Mouse (Mus musculus) forebrain, embryonic 11.5 days (tissue): ENCODE results near the gene Map2. TPM values are rescaled to one million over a fixed set of nuclear protein-coding genes. Genes with fewer than 3 reads are reported as not detected.
A peak's percentile ranks its signal among the peaks of the same experiment; 100 is the strongest.

Experiments
- ATAC-seq: fragments of 200-750 bp; cut with Nextera tagmentation; replicated peaks from 2 replicates; pipeline ENCODE4 v1.8.0; 2017; ENCODE audit warnings: moderate TSS enrichment; ENCODE audit not compliant: low FRiP score
- DNase-seq: peaks from one replicate; pipeline ENCODE4 v3.0.0-alpha.2; 2017; ENCODE audit warnings: low spot score
- H3K27ac ChIP-seq: fragments of 300-500 bp; sonication (generic); 2 replicates; pipeline ENCODE4 v1.5.1; 2014; ENCODE audit warnings: low read depth, low read length
- H3K27me3 ChIP-seq: fragments of 300-500 bp; sonication (generic); 2 replicates; pipeline ENCODE4 v1.6.1; 2014; ENCODE audit warnings: mild to moderate bottlenecking, low read length, mixed read lengths; ENCODE audit not compliant: control insufficient read depth, insufficient read depth
- H3K36me3 ChIP-seq: fragments of 300-500 bp; sonication (generic); 2 replicates; pipeline ENCODE4 v1.6.1; 2014; ENCODE audit warnings: mild to moderate bottlenecking, low read length, moderate library complexity, mixed read lengths; ENCODE audit not compliant: control insufficient read depth, insufficient read depth
- H3K4me1 ChIP-seq: fragments of 300-500 bp; sonication (generic); replicated peaks from 2 replicates; pipeline ENCODE4 v1.6.1; 2014; ENCODE audit warnings: low read length, mixed read lengths; ENCODE audit not compliant: control insufficient read depth, insufficient read depth
- H3K4me2 ChIP-seq: fragments of 300-500 bp; sonication (generic); 2 replicates; pipeline ENCODE4 v1.6.1; 2014; ENCODE audit warnings: low read depth, mild to moderate bottlenecking, low read length, moderate library complexity, mixed read lengths; ENCODE audit not compliant: severe bottlenecking
- H3K4me3 ChIP-seq: fragments of 300-500 bp; sonication (generic); 2 replicates; pipeline ENCODE4 v1.5.1; 2014; ENCODE audit warnings: low read depth, low read length
- H3K9ac ChIP-seq: fragments of 300-500 bp; sonication (generic); 2 replicates; pipeline ENCODE4 v1.6.1; 2014; ENCODE audit warnings: low read length
- H3K9me3 ChIP-seq: fragments of 300-500 bp; sonication (generic); 2 replicates; pipeline ENCODE4 v1.6.1; 2016; ENCODE audit warnings: low read length, mixed read lengths; ENCODE audit not compliant: control insufficient read depth
- WGBS: fragments of 180-500 bp; shearing (Covaris S2); extraction: QIAGEN DNeasy Blood & Tissue Kit; methylation state at CpG from one replicate; pipeline ENCODE4 v1.1.7; 2014; 5-methylcytosine and 5-hydroxymethylcytosine counted together
- polyA plus RNA-seq: library from polyadenylated mRNA; unstranded; fragments of >200 nt; fragmentation: Nextera tagmentation; extraction: Ambion mirVana; gene quantifications from 2 replicates; pipeline ENCODE4 v1.2.1, GENCODE M21; 2014

Gene Map2
- polyA plus RNA-seq, 1 experiment from 2014 or later = 177 TPM

- no peak overlapping the region for H3K4me3 ChIP-seq
- no peak overlapping the region for H3K4me2 ChIP-seq
- no peak overlapping the region for H3K27ac ChIP-seq
- H3K9ac ChIP-seq = no peak overlapping the region
- H3K27me3 ChIP-seq = no peaks in the 10 kb centered on the region
- H3K36me3 ChIP-seq = no peaks in the 10 kb centered on the region
- DNase-seq = no peak
- H3K4me1 ChIP-seq = no peaks in the 10 kb centered on the region
- peak; percentile 46; the same call in 1 of the 2 replicates for ATAC-seq
- H3K9me3 ChIP-seq = no peaks in the 10 kb centered on the region
- 56% methylated on average over 3 of the region's 3 CpGs for WGBS
These were observed 88.1 kb downstream of the Map2 start for GRCm38 (mm10) chr1:66263220-66263619.

DNA sequence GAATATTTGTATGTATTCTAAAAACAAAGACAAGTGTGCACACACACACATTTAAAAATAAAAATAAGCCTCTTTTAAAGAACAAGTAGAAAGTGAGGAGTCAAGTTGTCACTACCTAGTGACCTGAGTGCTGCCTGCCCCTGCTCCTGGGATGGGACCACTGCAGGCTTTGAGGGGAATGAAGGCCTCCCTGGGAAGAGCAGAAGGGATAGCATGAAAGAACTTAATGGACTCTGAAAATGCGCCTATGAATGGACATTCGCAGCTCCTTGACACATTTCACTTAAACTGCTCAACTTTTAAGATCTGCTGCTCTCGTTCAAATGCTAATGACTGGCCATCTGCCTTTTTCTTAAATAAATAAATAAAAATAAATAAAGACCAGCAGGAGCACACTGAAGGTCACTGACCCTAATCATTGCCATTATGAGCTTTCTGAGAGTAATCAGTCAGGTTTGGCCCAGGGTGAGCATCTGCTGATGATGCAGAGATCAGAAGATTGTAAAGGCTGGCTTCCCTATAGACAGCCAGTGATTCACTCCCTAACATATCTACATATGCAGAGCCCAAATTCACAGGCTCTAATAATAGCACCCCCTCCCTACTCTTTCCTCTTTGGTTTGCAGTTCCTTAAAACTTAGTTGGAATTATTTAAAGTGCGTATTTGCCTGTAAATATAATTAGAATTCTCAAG is 91.3 kb downstream of the Map2 start:
- Histone ChIP-seq H3K4me3 (no peak overlapping the region), H3K27ac (no peak overlapping the region), H3K9ac (no peak overlapping the region), H3K4me2 (no peak overlapping the region), H3K27me3 (no peaks in the 10 kb centered on the region), H3K36me3 (no peaks in the 10 kb centered on the region), H3K9me3 (no peaks in the 10 kb centered on the region), H3K4me1 (no peaks in the 10 kb centered on the region)
- 0 out of 2 replicates have a peak, but pooled peaks have one; percentile 21 for ATAC-seq
- no peak for DNase-seq
- WGBS = 50% methylated on average over 4 of the region's 4 CpGs

GRCm38 (mm10) chr1:66277663-66278062 is 102.6 kb downstream of the Map2 start:
- Histone ChIP-seq H3K9ac (no peak overlapping the region), H3K9me3 (no peaks in the 10 kb centered on the region), H3K4me3 (no peak overlapping the region), H3K4me2 (no peak overlapping the region), H3K36me3 (no peaks in the 10 kb centered on the region), H3K4me1 (no peaks in the 10 kb centered on the region), H3K27me3 (no peaks in the 10 kb centered on the region), H3K27ac (no peak overlapping the region)
- 91% methylated on average over 5 of the region's 5 CpGs for WGBS
- DNase-seq (no peak), ATAC-seq (no peak)

- Histone ChIP-seq H3K4me2 (no peak overlapping the region), H3K27ac (no peak overlapping the region), H3K27me3 (no peaks in the 10 kb centered on the region), H3K36me3 (no peaks in the 10 kb centered on the region), H3K9ac (no peak overlapping the region), H3K4me1 (no peaks in the 10 kb centered on the region), H3K4me3 (no peak overlapping the region), H3K9me3 (no peaks in the 10 kb centered on the region)
- DNase-seq (no peak), ATAC-seq (no peak)
- 88% methylated on average over 4 of the region's 4 CpGs for WGBS
These were observed 104.3 kb downstream of the Map2 start for GRCm38 (mm10) chr1:66279222-66280009.

DNA sequence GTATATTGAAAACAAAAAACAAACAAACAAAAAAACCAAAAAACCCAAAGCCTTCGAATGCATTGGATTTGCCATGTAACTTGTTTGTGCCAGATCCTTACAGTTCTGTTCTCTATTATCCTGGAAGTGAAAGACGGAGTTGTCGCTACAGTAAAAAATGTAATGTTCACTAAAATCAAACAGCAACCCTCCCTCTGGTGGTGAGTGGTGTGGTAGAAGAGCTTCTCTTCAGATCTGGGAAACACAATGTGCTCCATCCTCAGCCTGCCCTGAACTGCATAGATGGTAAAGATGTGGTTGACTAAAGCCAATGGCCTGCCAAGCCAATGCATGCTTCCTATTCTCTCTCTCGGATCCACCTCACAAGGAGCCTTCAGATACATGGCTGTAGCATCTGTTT is 105.1 kb downstream of the Map2 start:
- Histone ChIP-seq H3K27me3 (no peaks in the 10 kb centered on the region), H3K4me2 (no peak overlapping the region), H3K4me3 (no peak overlapping the region), H3K9ac (no peak overlapping the region), H3K9me3 (no peaks in the 10 kb centered on the region), H3K36me3 (no peaks in the 10 kb centered on the region), H3K27ac (no peak overlapping the region), H3K4me1 (no peaks in the 10 kb centered on the region)
- ATAC-seq = no peak
- 98% methylated on average over 4 of the region's 4 CpGs for WGBS
- DNase-seq = no peak

DNA sequence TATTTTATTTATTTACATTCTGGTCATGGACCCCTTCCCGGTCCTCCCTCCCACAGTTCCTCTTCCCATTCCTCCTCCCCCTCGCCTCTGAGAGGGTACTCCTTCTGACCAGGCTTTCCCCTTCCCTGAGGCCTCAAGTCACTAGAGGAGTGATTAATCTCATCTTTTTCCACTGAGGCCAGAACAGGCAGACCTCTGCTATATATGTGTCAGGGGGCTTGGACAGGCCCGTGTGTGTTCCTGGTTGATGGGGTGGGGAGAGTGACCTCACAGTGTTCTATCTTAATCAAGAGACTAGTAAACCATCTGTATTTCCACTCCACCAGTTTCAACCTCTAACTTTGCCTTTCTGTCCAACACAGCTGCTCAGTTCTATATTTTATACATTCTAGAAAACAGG is 107.4 kb downstream of the Map2 start:
- WGBS = 82% methylated on average over 3 of the region's 3 CpGs

GRCm38 (mm10) chr1:66288987-66289386 is 113.9 kb downstream of the Map2 start:
- no peaks in the 10 kb centered on the region for H3K36me3 ChIP-seq
- WGBS = 90% methylated on average over 4 of the region's 4 CpGs
- DNase-seq = no peak
- H3K27me3 ChIP-seq = no peaks in the 10 kb centered on the region
- H3K4me1 ChIP-seq = no peaks in the 10 kb centered on the region
- H3K9ac ChIP-seq = no peak overlapping the region
- H3K9me3 ChIP-seq = no peaks in the 10 kb centered on the region
- H3K27ac ChIP-seq = no peak overlapping the region
- H3K4me3 ChIP-seq = no peak overlapping the region
- H3K4me2 ChIP-seq = no peak overlapping the region
- ATAC-seq = no peak

More for the DNA sequence above, 107.4 kb downstream of the Map2 start:
- Histone ChIP-seq H3K9ac (no peak overlapping the region), H3K4me3 (no peak overlapping the region), H3K9me3 (no peaks in the 10 kb centered on the region), H3K4me2 (no peak overlapping the region), H3K4me1 (no peaks in the 10 kb centered on the region), H3K27ac (no peak overlapping the region), H3K27me3 (no peaks in the 10 kb centered on the region), H3K36me3 (no peaks in the 10 kb centered on the region)
- no peak for DNase-seq
- no peak for ATAC-seq

DNA sequence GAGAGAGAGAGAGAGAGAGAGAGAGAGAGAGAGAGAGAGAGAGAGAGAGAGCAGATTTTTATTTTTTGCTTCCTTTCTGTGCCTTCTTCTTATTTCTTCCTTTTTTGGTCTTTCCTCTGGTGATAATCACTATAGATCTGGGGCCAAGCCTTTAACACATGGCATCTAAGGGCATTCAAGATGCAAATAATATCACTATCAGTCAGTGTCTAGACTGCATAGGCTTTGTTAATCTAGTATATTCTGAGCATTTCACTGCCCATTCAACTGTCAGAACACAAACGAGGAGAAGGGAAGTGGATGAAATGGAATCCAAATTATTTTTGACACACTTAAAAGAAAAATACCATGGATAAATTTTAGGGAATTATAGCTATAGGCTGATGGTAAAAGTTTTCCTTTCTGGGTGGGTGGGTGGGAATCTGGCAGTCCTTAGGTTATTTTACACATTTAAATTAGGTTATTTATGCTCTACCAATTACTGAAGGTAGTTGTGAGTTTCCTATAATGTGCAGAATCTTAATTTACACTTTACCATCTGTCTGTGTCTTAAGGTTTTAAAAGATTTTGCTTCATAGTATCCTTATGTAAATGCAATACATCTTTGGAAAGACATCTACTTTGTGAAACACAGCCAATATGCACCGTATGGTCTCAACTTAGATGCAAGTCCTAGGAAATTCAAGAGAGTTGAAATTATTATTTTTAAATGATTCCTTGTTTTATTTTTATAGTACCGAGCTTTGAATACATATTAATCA is 117.2 kb downstream of the Map2 start:
- H3K9me3 ChIP-seq = no peaks in the 10 kb centered on the region
- no peak overlapping the region for H3K27ac ChIP-seq
- no peak overlapping the region for H3K4me3 ChIP-seq
- no peak overlapping the region for H3K9ac ChIP-seq
- no peaks in the 10 kb centered on the region for H3K4me1 ChIP-seq
- ATAC-seq (no peak), DNase-seq (no peak)
- H3K27me3 ChIP-seq = no peaks in the 10 kb centered on the region
- 81% methylated on average over 3 of the region's 3 CpGs for WGBS
- no peak overlapping the region for H3K4me2 ChIP-seq
- H3K36me3 ChIP-seq = no peaks in the 10 kb centered on the region
